Mouse (Mus musculus) granulocyte monocyte progenitor cell, adult 5-6 weeks (primary cell): ENCODE results near the gene Alk. TPM values are rescaled to one million over a fixed set of nuclear protein-coding genes. Genes with fewer than 3 reads are reported as not detected.
A peak's percentile ranks its signal among the peaks of the same experiment; 100 is the strongest.

Source experiments
- ATAC-seq: replicated peaks from 2 replicates; pipeline ENCODE4 v1.8.0; 2016; ENCODE audit warnings: mild to moderate bottlenecking, moderate TSS enrichment, inconsistent platforms; ENCODE audit not compliant: poor library complexity, severe bottlenecking
- total RNA-seq, 2 experiments: library from RNA; stranded (forward) in 1 of 2; stranded (reverse) in 1 of 2; fragments of 200-712, 200-1000 nt in 1 of 2; fragments of >200 nt in 1 of 2; fragmentation: Nextera tagmentation in 1 of 2; gene quantifications; 2 replicates each; pipeline ENCODE4 v1.2.3; 2014 to 2017

The Alk gene
- total RNA-seq, 2 experiments from 2014 or later, result not detected

GRCm38 (mm10) chr17:71941436-71941835, 663.0 kb downstream of the Alk start:
- no peak for ATAC-seq

GRCm38 (mm10) chr17:71936681-71937080, 667.7 kb downstream of the Alk start:
- ATAC-seq, result no peak

- no peak for ATAC-seq
Measured at GRCm38 (mm10) chr17:71935837-71936236, 668.6 kb downstream of the Alk start.

GRCm38 (mm10) chr17:71935336-71935735, 669.1 kb downstream of the Alk start:
- ATAC-seq, result no peak

GRCm38 (mm10) chr17:71914941-71915340, 689.5 kb downstream of the Alk start:
- no peak for ATAC-seq

GRCm38 (mm10) chr17:71914541-71914940, 689.9 kb downstream of the Alk start:
- no peak for ATAC-seq

- ATAC-seq, result no peak
Measured at GRCm38 (mm10) chr17:71913188-71913587, 691.2 kb downstream of the Alk start.

- 0 out of 2 replicates have a peak, but pooled peaks have one; percentile 48 for ATAC-seq
Measured at GRCm38 (mm10) chr17:71909107-71909506, 695.3 kb downstream of the Alk start.

GRCm38 (mm10) chr17:71881369-71881768, 723.1 kb downstream of the Alk start:
- no peak for ATAC-seq

GRCm38 (mm10) chr17:71875492-71875891, 728.9 kb downstream of the Alk start:
- no peak for ATAC-seq

- ATAC-seq, result no peak
Measured at GRCm38 (mm10) chr17:71874795-71875194, 729.6 kb downstream of the Alk start.

- ATAC-seq, result peak; percentile 68
Measured at GRCm38 (mm10) chr17:71874077-71874476, 730.4 kb downstream of the Alk start.

- ATAC-seq, result peak; percentile 63
Measured at GRCm38 (mm10) chr17:71872976-71873375, 731.5 kb downstream of the Alk start.

GRCm38 (mm10) chr17:71871981-71872380, 732.4 kb downstream of the Alk start:
- no peak for ATAC-seq

GRCm38 (mm10) chr17:71870641-71871040, 733.8 kb downstream of the Alk start:
- no peak for ATAC-seq

GRCm38 (mm10) chr17:71870232-71870621, 734.2 kb downstream of the Alk start:
- no peak for ATAC-seq

- ATAC-seq, result peak; percentile 25; the same call in 1 of the 2 replicates
Measured at GRCm38 (mm10) chr17:71869372-71870231, 734.8 kb downstream of the Alk start.

- no peak for ATAC-seq
Measured at GRCm38 (mm10) chr17:71868828-71869227, 735.6 kb downstream of the Alk start.

GRCm38 (mm10) chr17:71867892-71868291, 736.5 kb downstream of the Alk start:
- peak; percentile 76 for ATAC-seq

GRCm38 (mm10) chr17:71865437-71865836, 739.0 kb downstream of the Alk start:
- peak; percentile 43 for ATAC-seq

GRCm38 (mm10) chr17:71864039-71864438, 740.4 kb downstream of the Alk start:
- ATAC-seq, result no peak

- ATAC-seq, result no peak
Measured at GRCm38 (mm10) chr17:71862895-71863294, 741.5 kb downstream of the Alk start.
